Mouse (Mus musculus) lung, postnatal 25 days (tissue): ENCODE results near the gene Gm3417.
A peak's percentile ranks its signal among the peaks of the same experiment; 100 is the strongest.
"Not testable (repeated sequence)": the region's sequence is repeated elsewhere in the genome, so short reads cannot be mapped to it uniquely, and the experiment has no call there.

Source experiments
- DNase-seq: peaks from one replicate; pipeline ENCODE4 v3.0.0; 2022; ENCODE audit warnings: low spot score

Gene Gm3417

DNA sequence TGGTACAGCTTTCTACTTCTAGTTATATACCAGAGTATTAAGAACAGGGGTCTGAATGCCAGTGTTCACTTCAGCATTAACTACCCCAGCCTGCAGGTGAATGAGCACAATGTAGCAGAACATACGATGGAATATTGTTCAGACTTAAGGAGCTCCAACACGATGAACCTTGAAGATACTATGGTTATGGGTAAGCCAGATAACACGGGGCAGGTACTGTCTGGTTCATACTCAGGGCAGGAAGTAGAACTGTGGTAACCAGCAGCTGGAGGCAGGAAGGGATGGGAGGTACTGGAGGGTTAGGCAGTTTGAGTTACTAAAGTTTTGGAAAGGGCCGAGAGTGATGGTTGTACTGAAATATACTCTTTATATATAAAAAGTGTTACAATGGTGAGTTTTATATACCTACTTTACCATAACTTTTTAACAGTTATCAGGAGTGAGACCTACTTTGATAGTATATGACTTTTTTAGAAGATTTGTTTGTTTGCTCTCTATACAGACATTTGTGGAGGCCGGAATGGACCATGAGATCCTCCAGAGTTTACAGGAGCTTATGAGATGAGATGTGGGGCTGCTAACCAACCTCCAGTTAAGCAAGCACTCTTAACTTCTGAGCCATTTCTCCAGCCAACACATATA is 19.8 kb downstream of the Gm3417 start:
- no peak for DNase-seq

DNA sequence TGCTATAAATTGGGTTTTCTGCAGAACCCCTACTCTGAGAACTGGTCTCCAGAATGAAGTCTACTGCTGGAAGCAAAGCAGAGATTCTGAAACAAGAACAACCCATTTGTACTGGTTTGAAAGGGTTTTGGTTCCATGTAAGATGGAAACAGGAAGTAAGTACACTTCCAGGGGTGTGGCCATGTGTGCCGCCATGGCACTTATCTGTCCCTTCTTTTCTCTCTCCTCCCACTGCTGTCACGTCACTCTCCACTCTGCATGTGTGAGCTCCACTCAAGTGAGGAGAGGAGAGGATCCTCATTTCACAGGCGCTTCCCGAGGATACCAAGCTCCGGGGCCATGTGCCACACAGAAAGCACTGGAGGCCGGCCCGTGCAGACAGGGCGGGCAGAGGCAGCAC is 25.1 kb downstream of the Gm3417 start:
- DNase-seq, result peak; percentile 7

DNA sequence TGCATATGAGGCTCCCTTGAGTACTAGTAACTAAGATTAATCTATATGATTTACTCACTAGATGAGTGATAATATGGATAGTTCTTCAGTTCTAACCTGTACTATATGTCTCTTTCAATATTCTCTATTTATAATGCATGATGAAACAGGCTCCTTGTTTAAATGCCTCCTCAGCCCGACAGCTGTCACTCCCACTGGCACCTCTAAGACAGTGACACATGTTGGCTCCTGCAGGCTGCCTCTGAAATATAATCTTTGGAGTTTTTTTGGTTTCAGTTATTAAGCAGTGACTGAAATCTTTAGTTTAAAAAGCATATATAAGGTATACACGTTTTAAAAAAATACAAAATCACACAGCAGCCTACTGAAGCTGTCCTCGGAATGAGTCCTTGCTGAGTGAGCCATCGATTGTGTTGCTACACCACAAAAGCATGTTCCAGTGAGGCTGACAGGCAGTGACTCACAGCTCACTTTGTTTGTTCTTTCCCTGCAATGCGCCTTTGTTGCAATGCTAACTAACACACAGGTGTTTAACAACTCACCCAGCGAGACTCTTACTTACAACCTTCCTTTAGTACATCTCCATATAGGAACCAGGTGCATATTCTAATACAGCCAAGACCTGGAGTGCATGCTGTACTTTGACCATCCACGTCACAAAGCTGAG is 29.3 kb downstream of the Gm3417 start:
- DNase-seq, result no peak

DNA sequence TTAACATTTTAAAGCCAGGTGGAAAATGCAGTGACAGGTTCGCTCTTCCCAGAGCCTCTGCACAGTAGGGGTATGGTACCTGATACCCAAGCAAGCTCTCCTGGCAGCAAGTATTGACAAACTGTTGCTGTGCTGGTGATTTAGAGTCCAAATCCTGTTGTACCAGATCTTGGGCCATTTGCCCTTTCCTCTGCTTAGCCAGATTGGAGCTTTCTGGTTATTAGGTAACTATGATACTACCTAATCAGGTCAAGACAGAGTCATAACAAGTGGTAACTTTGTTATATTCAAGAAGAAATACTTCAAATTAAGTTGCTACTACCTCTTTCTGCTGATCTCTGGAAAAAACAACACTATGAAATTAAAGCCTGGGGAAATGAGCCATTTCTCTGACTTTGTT is 34.0 kb downstream of the Gm3417 start:
- no peak for DNase-seq

DNA sequence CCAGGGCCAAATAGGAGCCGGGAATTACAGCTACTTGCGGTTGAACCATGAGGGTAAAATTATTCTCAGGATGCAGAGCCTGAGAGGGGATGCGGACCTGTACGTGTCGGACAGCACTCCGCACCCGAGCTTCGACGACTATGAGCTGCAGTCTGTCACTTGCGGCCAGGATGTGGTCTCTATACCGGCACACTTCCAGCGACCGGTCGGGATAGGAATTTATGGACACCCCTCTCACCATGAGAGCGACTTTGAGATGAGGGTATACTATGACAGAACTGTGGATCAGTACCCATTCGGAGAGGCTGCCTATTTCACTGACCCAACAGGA is 34.9 kb downstream of the Gm3417 start:
- DNase-seq, result peak; percentile 0

DNA sequence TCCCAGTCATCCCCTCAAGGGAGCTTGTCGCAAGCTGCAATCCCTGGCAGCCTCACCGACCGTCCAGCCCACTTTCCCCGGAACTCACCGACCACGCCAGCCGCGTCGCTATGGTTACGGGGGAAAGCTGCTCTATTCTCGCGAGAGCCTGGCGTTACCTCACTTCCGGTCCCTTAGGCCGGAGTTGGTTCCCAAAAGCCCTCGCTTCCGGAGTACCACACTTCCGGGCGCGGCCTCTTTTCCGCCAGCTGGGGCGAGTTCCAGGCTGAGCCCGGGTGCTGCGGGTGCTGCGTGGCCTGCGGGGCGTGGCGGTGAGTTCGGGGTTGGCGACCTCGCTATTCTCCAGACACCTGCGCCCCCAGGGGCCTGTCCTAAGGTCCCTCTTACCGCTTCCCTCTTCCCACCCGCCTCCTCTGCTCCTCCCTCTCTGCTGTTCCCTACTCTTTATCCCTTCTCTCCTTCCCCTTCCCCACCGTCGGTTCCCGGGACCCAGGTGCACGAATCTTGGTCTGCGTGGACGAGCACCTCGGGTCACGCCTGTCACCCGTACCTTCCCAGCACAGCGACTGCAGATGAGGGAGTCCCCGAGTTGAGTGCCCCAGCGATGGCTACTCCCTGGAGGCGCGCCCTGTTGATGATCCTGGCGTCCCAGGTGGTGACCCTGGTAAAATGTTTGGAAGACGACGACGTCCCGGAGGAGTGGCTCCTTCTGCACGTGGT is 35.4 kb downstream of the Gm3417 start, which contains the start of the genes Wdr27 and 1600012H06Rik:
Gene Wdr27 (minus strand): TSS at position 150 of the 720 bp plus-strand sequence.
Gene 1600012H06Rik (plus strand): TSS at position 176 of the 720 bp plus-strand sequence.
- peak; percentile 99 for DNase-seq

DNA sequence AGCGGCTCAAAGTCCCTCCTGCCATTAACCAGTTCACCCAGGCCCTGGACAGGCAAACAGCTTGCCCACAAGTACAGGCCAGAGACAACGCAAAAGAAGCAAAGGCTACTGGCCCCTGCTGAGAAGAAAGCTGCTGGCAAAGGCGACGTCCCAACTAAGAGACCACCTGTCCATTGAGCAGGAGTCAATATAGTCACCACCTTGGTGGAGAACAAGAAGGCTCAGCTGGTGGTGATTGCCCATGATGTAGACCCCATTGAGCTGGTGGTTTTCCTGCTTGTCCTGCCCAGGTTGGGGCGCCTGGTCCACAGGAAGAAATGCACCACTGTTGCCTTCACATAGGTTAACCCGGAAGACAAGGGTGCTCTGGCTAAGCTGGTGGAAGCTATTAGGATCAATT is 36.4 kb downstream of the Gm3417 start:
- not testable (repeated sequence) for DNase-seq

DNA sequence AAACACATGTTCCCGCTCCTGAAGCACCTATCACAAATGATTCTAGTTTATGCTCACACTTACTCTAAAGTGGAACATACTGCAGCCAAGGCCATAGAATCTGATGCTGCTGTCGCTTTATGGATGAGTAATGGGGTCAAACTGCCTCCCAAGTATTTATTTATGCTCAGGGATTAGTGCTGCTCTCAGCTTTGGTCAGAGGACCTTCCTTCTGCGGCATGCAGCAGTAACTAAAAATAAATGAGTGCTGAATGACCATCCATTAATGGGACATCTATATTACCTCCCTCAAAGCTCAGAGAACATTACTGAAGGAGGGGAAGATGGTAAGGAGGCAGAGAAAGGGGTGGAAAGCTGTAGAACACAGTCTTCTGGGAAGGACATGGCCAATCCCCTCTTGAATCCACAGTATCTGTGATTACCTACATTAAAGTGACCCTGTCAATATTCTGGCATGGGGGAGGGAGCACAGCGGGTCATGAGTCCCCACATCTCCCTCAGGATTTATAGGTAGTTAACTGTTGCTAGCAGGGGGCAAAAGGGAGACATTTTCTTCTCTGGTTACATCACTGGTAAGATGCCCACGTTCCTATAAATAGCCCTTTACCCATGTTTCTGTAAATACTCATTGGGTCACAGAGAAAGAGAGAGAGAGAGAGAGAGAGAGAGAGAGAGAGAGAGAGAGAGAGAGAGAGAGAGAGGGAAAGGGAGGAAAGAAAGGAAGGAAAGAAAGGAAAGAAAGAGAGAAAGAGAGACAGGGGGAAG is 42.6 kb downstream of the Gm3417 start:
- no peak for DNase-seq

DNA sequence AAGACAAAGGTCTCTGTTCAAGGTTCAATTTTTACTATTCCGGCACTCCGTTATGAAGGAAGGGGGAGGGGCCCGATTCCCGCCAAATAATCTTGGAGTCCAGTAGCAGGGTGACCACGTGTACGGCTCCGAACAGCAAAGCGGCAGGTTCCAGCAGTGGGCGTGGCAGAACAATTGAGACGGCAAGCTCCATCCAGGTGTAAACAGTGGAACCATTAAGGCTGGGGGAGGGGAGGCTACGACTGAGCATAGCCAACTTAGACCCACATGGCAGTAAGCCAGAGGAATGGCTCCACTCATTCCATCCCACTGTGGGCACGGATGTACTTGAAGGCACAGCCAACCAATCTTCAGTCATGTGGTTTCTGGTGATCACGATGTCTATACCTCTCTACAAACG is 43.3 kb downstream of the Gm3417 start:
- not testable (repeated sequence) for DNase-seq

DNA sequence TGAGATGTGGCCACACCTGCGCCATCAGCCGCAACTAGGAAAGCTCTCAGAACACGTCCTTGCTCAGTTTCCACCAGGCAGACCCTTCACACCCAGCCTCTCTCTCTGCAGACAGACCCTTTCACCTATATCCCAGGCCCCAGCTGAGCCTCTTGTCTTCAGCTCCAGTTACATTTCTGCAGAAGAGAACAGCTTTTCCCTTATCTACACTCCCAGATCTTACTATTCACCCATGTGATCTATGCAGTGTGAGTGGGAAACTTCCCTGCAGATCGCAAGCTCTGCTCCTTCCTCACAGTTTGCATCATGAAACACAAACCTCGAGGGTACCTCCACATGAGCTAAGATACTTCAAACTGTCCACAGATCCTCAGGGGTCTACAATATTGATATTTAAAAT is 47.1 kb downstream of the Gm3417 start:
- DNase-seq, result no peak

DNA sequence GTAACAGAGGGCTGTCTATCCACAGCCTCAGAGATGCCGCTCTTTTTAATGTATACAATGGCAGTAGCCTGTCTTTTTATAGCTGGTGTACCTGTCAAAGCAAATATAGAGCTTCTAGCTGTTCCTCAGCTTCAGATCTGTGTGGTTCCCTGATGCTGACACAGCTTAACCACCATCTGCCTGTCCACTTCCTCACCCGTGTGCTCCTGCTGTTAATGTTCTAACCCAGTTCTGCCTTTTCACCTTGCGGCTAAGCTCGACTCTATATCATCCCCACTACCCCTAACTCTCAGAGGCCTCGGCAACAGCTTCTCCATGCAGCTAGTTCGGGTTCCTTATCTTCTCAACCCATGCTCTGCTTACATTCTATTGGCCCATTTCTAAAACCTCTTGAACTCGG is 47.9 kb downstream of the Gm3417 start:
- DNase-seq, result no peak

DNA sequence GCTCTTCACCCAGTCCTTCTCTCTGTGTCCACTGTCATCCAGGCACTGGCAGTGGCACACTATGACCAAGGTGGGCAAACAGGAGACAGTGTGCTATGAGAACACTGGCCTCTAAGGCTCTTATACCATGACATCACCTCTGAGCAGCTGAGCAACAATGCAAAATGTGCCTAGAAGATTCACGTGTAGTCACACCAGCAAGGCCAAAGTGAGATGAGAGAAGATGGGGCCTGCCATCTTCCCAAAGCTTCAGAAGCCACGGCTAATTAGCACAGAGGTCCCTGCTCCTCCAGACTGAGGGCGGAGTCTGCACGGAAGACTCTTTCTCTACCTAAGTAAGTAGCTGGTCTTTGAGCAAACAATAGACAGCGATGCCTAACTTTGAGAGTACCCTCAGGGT is 50.0 kb downstream of the Gm3417 start:
- no peak for DNase-seq

DNA sequence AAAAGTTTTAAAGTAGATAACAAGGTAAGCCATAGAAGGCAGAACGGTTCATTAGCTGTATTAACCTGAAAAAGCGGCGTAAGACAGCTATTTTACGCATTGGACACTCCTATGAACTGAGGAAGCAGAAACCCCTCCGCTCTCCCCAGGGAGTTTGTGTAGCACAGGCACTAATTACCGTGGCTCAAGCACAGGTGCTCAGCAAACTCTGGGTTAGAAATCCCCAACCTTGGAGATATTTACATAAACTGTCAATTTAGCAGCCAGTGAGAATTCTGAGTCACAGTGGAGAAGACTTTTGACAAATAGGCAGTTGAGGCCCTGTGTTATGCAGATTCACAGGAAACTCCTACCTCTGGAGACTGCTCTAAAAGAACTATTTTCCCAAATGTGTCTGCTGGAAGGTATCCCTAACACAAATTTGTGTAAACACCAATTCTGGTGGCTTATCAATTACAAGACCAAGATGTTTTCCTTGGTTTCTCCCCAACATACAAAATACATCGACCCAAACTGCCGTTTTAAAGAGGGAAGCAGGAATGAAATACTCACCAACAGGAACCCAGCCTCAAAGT is 50.9 kb downstream of the Gm3417 start:
- no peak for DNase-seq

DNA sequence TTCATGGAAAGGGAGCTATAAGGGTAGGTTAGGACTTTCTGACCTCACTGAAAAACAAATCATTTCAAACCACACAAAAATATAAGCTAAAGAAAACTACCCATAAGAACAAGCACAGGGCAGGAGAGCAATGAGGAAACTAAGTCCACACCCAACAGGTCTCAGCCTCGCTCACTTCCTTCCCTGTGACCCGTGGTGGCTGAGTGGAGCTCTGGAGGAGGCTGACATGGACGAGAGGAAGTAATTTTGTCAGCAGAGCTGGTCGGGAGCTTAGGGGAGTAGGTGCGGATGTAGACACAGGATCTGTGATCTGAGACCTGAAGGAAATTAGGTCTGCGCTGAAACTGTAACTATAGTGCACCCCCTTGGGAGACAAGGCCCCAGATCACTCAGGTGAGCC is 57.0 kb downstream of the Gm3417 start:
- no peak for DNase-seq

DNA sequence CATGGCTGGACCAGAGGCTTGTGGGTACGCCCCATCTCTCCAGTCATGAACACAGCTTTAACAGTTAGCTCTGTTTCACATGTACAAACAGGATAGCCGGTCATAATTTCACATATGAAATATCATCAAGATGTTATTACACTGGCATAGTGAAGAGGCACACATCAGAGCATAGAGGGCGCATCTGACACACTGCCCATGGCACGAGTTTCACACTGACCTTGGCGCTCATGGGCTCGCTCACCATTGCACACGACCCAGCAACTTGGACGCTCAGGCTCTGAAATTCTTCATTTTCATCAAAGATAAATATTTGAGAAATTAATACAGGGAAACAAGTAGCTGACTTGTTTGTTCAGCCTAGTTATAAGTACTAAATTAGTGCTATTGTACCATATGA is 60.7 kb downstream of the Gm3417 start:
- no peak for DNase-seq

DNA sequence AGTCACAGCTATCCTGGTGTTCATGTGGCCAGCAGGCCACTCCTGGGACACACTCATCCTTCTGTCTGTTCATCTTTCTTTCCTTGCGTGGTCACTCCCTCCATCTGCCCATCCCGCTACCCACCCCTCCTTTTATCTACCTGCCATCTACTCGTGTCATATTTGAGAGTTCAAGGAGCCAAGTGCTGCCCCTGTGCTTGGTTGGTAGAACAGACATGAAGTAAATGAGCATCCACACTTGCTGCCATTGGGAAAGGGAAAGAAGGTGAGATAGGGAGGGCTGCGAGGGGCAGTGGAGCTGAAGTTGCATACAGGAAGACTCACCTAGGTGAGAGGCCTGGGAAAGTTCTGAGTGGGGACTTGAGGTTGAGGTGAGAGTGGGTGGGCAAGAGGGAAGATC is 64.2 kb downstream of the Gm3417 start:
- no peak for DNase-seq
